Mouse (Mus musculus) CH12.LX (cell line): ENCODE measurements around the gene Hoxd11.

Experiments used
- CTCF ChIP-seq, 2 experiments: IDR thresholded peaks in 1 of 2; conservative IDR thresholded peaks in 1 of 2; 2 replicates each; pipeline ENCODE4 v1.5.1; 2011 to 2012; ENCODE audit warnings: low read depth in 2 of 2, low read length in 2 of 2, improper control_type of control experiment in 1 of 2, inconsistent platforms in 1 of 2, mild to moderate bottlenecking in 1 of 2, moderate library complexity in 1 of 2
- JUND ChIP-seq: conservative IDR thresholded peaks from 2 replicates; pipeline ENCODE4 v1.6.1; 2011; ENCODE audit warnings: low read depth, low read length, improper control_type of control experiment

DNA sequence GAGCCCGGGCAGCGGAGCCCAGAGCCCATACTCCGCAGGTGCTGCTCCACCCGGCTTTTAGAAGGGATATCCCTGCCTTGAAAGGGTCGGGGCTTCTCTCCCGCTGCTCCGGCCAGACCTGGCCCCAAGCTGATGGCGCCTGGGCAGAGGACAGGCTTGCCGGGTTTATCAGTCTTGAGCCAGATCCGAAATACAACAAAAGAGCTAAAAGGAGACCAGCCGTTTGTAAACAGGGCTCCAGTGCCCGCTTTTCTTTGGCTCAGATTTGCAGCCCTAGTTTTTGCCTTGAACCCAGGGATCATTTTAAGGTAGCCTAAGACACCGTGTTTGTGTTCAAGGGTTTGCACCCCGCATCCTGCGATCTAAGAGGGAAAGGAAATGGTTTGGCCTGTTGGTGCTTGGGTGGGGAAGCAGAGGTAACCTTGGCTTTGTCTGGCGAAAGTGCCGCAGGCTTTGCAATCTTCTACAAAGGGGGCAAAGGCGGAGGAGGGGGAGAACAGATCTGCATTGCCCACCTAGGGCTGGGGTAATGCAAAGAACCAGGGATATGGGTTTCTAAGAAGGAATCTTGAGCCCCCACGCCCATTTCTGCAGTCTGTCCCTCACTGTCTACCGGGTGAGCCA lies 13.6 kb downstream of the Hoxd11 start:
- no peak for TF ChIP-seq JUND
- no peak for TF ChIP-seq CTCF (conservative IDR thresholded peaks at IDR 0.05 in 1 of 2, IDR thresholded peaks at IDR 0.05 in 1 of 2; ENCODE audit: low read depth in 2 of 2, low read length in 2 of 2)
